ENCODE assay signal across 8 mouse cellular contexts in the genomic region with DNA sequence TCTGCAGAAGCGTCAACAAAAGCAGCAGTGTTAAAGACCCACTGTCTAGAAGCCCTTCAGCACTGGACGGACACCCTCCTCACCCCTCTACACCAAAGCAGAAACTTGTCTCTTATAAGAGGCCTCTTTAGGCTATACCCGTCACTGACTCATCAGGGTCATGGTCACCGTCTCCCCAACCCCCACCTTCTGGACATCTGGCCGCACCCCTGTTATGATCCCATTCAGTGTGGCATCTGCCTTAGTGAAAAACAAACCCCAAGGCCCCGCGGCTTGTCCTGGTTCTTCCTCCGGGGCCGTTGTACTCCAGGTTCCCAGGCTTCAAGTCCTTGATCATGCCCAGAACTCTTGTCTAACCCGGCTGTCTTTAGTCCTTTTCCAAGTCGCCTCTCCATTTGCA. TPM values are rescaled to one million over a fixed set of nuclear protein-coding genes. Genes with fewer than 3 reads are reported as not detected.
DNase-seq lines count a peak whose midpoint lies in the region; ATAC-seq and TF ChIP-seq lines count a peak whose summit lies in the region.

No protein-coding gene starts in this region.

- no peak for TF ChIP-seq CTCF in lung, postnatal 0 days (IDR thresholded peaks at IDR 0.05)
- TF ChIP-seq CTCF in small intestine, adult 2 months (IDR thresholded peaks at IDR 0.05; ENCODE audit: extremely low read depth, insufficient read length, insufficient replicate concordance, low read depth, low read length): no peak

- WGBS in lung, postnatal 0 days: 24% methylated on average over 11 of the region's 11 CpGs
- 41% methylated on average over 11 of the region's 11 CpGs for WGBS in limb, embryonic 11.5 days
- 24% methylated on average over 11 of the region's 11 CpGs for WGBS in small intestine, adult 2 months

- DNase-seq in adrenal gland, adult 2 months: peak; percentile 74
- DNase-seq in adrenal gland, adult 18-20 months (ENCODE audit: low spot score in 2 of 2): no peak
- DNase-seq in lung, postnatal 0 days (ENCODE audit: low spot score): no peak
- DNase-seq in lung, postnatal 25 days (ENCODE audit: low spot score): no peak
- no peak for DNase-seq in limb, embryonic 11.5 days (ENCODE audit: low spot score)
- no peak for DNase-seq in spleen, postnatal 10 days (ENCODE audit: low spot score in 2 of 2)
- DNase-seq in gastrocnemius, adult 18-20 months (ENCODE audit: low spot score): no peak

- no peaks in the 10 kb centered on the region for H3K36me3 ChIP-seq in lung, postnatal 0 days (ENCODE audit: insufficient read depth, low read length)
- no peaks in the 10 kb centered on the region for H3K36me3 ChIP-seq in limb, embryonic 11.5 days (ENCODE audit: control insufficient read depth, insufficient read depth, low read length)
- peaks cover 3% of the 10 kb centered on the region; the same call in 1 of the 2 replicates for H3K36me3 ChIP-seq in small intestine, adult 2 months (ENCODE audit: control insufficient read depth, insufficient read depth, low read length)

- peak overlapping the region; percentile 74 for H3K4me3 ChIP-seq in lung, postnatal 0 days (ENCODE audit: low read depth, low read length)
- H3K4me3 ChIP-seq in limb, embryonic 11.5 days (ENCODE audit: low read depth, low read length): peak overlapping the region; percentile 79
- H3K4me3 ChIP-seq in small intestine, adult 2 months (ENCODE audit: low read depth, low read length): peak overlapping the region; percentile 88

- no peaks in the 10 kb centered on the region for H3K27me3 ChIP-seq in lung, postnatal 0 days (replicated peaks; ENCODE audit: insufficient read depth, low read length)
- H3K27me3 ChIP-seq in limb, embryonic 11.5 days (ENCODE audit: control insufficient read depth, insufficient read depth, low read length): no peaks in the 10 kb centered on the region
- H3K27me3 ChIP-seq in small intestine, adult 2 months (ENCODE audit: control insufficient read depth, insufficient read depth, low read length): no peaks in the 10 kb centered on the region

- TF ChIP-seq EP300 in lung, postnatal 0 days (IDR thresholded peaks at IDR 0.05): no peak

- peak overlapping the region; percentile 54 for H3K27ac ChIP-seq in lung, postnatal 0 days (ENCODE audit: low read length)
- 0 out of 2 replicates have a peak overlapping the region, but pooled peaks have one; percentile 14 for H3K27ac ChIP-seq in limb, embryonic 11.5 days (replicated peaks; ENCODE audit: low read depth, low read length)
- peak overlapping the region; percentile 27; the same call in 1 of the 2 replicates for H3K27ac ChIP-seq in small intestine, adult 2 months (ENCODE audit: insufficient read depth, low read depth, low read length)

- H3K4me1 ChIP-seq in lung, postnatal 0 days (ENCODE audit: insufficient read depth, low read depth, low read length): peaks cover 12% of the 10 kb centered on the region; the same call in 1 of the 2 replicates
- H3K4me1 ChIP-seq in limb, embryonic 11.5 days (ENCODE audit: control insufficient read depth, insufficient read depth, low read length): peaks cover 8% of the 10 kb centered on the region; the same call in 1 of the 2 replicates
- peaks cover 14% of the 10 kb centered on the region for H3K4me1 ChIP-seq in small intestine, adult 2 months (ENCODE audit: control insufficient read depth, insufficient read depth, insufficient read length, low read length)

- no peak for ATAC-seq in lung, postnatal 0 days
- ATAC-seq in limb, embryonic 11.5 days (ENCODE audit: insufficient number of reproducible peaks, low FRiP score, low TSS enrichment, low read depth): no peak

- H3K9me3 ChIP-seq in lung, postnatal 0 days (ENCODE audit: low read length): no peaks in the 10 kb centered on the region
- no peaks in the 10 kb centered on the region for H3K9me3 ChIP-seq in limb, embryonic 11.5 days (ENCODE audit: control insufficient read depth, low read length)

- H3K9ac ChIP-seq in lung, postnatal 0 days (replicated peaks; ENCODE audit: low read depth): 0 out of 2 replicates have a peak overlapping the region, but pooled peaks have one; percentile 20
- H3K9ac ChIP-seq in limb, embryonic 11.5 days (ENCODE audit: low read length): peak overlapping the region; percentile 61

- TF ChIP-seq POLR2A in small intestine, adult 2 months (IDR thresholded peaks at IDR 0.05; ENCODE audit: low read depth, low read length): no peak

- H3K4me2 ChIP-seq in lung, postnatal 0 days (replicated peaks; ENCODE audit: low read depth, low read length): peak overlapping the region; percentile 92
- peak overlapping the region; percentile 90 for H3K4me2 ChIP-seq in limb, embryonic 11.5 days (ENCODE audit: low read depth, severe bottlenecking)

RNA-seq across cellular contexts. Expression of a gene that starts 0.6 kb away (rescaled TPM):
- 10 to 100 TPM; 69.8 to 79.9 TPM for total RNA-seq in adrenal gland, adult 2 months (2021)
- polyA plus RNA-seq in adrenal gland, adult 2 months (2012; rRNA removed): 20.2 and 20.5 TPM in 2 replicates
- total RNA-seq in adrenal gland, adult 18-20 months (2021): 10 to 100 TPM; 61.6 to 71.3 TPM
- polyA plus RNA-seq in lung, postnatal 0 days (2015; fragmentation: Nextera tagmentation; extraction: Ambion mirVana): 30.2 and 32.3 TPM in 2 replicates
- 34.2 and 42.5 TPM in 2 replicates for polyA plus RNA-seq in limb, embryonic 11.5 days (2014; fragmentation: Nextera tagmentation; extraction: Ambion mirVana)
- polyA plus RNA-seq in small intestine, adult 2 months (2012; rRNA removed): 4.4 and 6.4 TPM in 2 replicates
- total RNA-seq in gastrocnemius, adult 18-20 months (2021): 10 to 100 TPM; 51.3 to 52.6 TPM

RNA-seq across cellular contexts. Expression of a gene that starts 52.0 kb away (rescaled TPM):
- 1 to 10 TPM; 6.4 to 8.0 TPM for total RNA-seq in adrenal gland, adult 2 months (2021)
- 2.3 TPM in 2 replicates for polyA plus RNA-seq in adrenal gland, adult 2 months (2012; rRNA removed)
- total RNA-seq in adrenal gland, adult 18-20 months (2021): 10 to 100 TPM in 1 of 2 experiments, 1 to 10 TPM in 1; 4.3 to 11.2 TPM
- polyA plus RNA-seq in lung, postnatal 0 days (2015; fragmentation: Nextera tagmentation; extraction: Ambion mirVana): 3.9 and 4.5 TPM in 2 replicates
- polyA plus RNA-seq in limb, embryonic 11.5 days (2014; fragmentation: Nextera tagmentation; extraction: Ambion mirVana): 36.3 and 37.2 TPM in 2 replicates
- polyA plus RNA-seq in small intestine, adult 2 months (2012; rRNA removed): 0.48 and 0.71 TPM in 2 replicates
- total RNA-seq in gastrocnemius, adult 18-20 months (2021): 10 to 100 TPM in 1 of 2 experiments, 1 to 10 TPM in 1; 4.6 to 11.7 TPM

RNA-seq across cellular contexts. Expression of a gene that starts 55.7 kb away (rescaled TPM):
- 1 to 10 TPM in 1 of 2 experiments, under 1 TPM in 1; 0.43 to 1.0 TPM for total RNA-seq in adrenal gland, adult 2 months (2021)
- polyA plus RNA-seq in adrenal gland, adult 2 months (2012; rRNA removed): 0.71 and 0.83 TPM in 2 replicates
- under 1 TPM; 0.53 to 0.54 TPM for total RNA-seq in adrenal gland, adult 18-20 months (2021)
- polyA plus RNA-seq in lung, postnatal 0 days (2015; fragmentation: Nextera tagmentation; extraction: Ambion mirVana): not detected in 2 replicates
- 0.32 TPM in 1 of 2 replicates, not detected in the other for polyA plus RNA-seq in limb, embryonic 11.5 days (2014; fragmentation: Nextera tagmentation; extraction: Ambion mirVana)
- polyA plus RNA-seq in small intestine, adult 2 months (2012; rRNA removed): 0.37 and 0.52 TPM in 2 replicates
- under 1 TPM; 0.14 to 0.33 TPM for total RNA-seq in gastrocnemius, adult 18-20 months (2021)
